Mouse (Mus musculus) lung, adult 2 months (tissue): ENCODE measurements at regions not wholly inside any gene's neighbourhood (a gene's known extent, or its start where the extent isn't known, plus 50 kb on each side); places are given as distances from the start of the nearest gene placed in this dataset.

Source experiments
- CTCF ChIP-seq: fragments of 200-500 bp; IDR thresholded peaks from 2 replicates; pipeline ENCODE4 v1.5.1; 2011; ENCODE audit warnings: mild to moderate bottlenecking, low read length, control low read depth; ENCODE audit not compliant: insufficient read depth
- POLR2A ChIP-seq: fragments of 200-500 bp; IDR thresholded peaks from 2 replicates; pipeline ENCODE4 v1.6.1; 2011; ENCODE audit warnings: low read depth, mild to moderate bottlenecking, control low read depth, low read length, borderline replicate concordance; ENCODE audit errors: extremely low read depth

DNA sequence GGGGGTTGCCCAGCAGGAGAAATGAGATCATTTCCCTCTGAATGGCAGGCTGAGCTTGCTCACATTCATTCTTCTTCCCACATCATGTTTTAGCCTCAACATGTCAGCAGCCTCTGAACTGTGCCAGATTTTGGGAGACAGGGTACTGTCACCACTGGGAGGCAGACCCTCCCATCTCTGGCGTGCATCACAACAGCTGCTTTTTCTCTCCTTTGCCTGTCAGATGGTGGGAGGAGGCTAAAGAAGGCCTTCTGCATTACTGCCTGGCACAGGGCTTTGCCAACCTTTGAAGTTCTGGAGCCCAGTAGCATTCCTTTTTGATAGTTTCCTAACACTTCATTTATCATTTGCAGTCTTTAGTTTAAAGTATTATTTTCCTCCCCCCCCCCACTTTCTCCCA, 148.0 kb upstream of the Cldn34b3 start:
- no peak for TF ChIP-seq CTCF
- TF ChIP-seq POLR2A = no peak
